Mouse (Mus musculus) adrenal gland, postnatal 25 days (tissue): ENCODE measurements around the gene Lbhd1. TPM values are rescaled to one million over a fixed set of nuclear protein-coding genes. Genes with fewer than 3 reads are reported as not detected.

Experiments
- DNase-seq: peaks from one replicate; pipeline ENCODE4 v3.0.0; 2021; ENCODE audit warnings: mixed read lengths
- total RNA-seq: library from RNA; stranded (reverse); gene quantifications from 2 replicates; pipeline ENCODE4 v1.2.3, GENCODE M21; 2021

Gene Lbhd1
- total RNA-seq, 1 experiment from 2014 or later, result 5.9 TPM

- no peak for DNase-seq
Measured at GRCm38 (mm10) chr19:8911810-8912209, 28.3 kb downstream of the Lbhd1 start.

DNA sequence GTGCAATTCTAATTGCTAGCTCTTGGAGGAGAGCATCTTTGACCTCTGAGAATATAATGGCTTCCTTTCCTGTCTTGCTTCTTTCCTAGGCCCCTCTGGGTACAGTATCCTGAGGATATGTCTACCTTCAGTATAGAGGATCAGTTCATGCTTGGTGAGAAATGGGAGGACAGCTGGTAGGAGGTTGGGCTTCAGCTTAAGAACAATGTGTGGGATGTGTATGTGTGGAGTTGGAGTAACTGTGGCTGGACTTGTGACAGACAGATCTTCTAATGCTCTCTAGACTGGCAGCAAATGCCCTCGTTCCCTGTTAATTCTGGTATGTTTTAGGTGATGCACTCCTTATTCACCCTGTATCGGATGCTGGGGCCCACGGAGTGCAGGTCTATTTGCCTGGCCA is 30.7 kb downstream of the Lbhd1 start:
- no peak for DNase-seq

DNA sequence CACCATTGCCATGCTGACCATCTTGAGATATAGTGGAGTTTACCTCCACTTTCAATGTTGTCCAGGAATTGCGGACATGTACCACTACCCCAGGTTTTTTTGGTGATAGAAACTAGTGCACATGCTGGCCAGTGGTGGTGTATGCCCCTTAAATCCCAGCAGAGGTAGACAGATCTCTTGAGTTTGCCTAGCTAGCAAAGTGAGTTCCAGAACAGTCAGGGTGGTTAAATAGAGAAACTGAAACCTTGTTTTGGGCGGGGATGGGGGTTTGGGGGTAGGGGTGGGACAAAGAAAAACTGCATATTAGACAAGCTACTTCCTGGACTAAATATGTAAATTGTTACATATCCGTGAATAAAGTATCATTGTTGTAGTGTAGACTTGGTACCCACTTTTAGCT is 35.5 kb downstream of the Lbhd1 start:
- no peak for DNase-seq

DNA sequence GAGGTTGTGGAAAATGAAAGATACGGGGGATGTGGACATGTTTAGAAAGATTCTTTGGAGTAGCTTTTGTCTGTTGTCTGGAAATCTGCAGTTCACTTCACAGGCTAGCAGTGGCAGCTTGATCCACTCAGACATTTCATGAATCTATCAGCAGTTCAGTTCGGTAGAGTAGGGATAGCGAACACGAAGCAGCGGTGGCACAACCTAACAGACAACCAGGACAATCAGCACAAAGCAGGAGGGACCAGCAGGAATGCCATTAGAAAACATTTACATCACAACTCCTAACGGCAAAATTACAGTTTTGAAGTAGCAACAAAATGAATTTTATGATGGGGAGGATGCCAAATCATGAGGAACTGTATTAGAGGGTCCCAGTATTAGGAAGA is 36.1 kb downstream of the Lbhd1 start:
- no peak for DNase-seq

DNA sequence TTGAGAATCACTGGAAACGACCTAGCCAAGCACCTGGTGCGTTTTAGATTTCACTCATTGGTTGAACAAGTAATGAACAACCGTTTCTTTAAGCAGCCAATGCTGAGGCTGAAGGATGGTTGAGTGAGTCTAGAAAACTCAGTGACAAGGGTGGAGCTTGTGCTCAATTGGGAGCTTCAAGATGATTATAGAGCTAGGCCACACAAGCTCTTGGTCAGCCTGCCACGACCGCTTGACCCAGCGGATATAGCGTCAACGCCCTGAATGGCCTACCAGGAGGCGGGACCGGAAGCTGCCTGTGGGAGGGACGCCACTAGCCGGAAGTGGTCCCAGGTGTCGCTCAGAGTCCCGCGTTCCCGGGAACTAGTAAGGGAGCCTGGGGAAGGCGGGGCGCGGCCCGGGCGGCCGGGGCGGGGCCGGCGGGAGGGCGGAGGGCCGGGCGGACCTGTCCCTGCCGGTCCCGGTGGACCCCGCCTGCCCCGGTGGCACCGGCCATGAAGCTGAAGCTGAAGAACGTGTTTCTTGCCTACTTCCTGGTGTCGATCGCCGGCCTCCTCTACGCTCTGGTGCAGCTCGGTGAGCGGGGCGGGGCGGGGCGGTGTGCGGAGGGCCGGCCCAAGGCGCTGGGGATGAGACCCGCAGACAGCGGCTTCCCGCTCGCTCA is 36.7 kb downstream of the Lbhd1 start, which contains the start of gene B3gat3:
TSS of gene B3gat3 (plus strand) at position 302 of the 664 bp plus-strand sequence.
- peak; percentile 95 for DNase-seq

DNA sequence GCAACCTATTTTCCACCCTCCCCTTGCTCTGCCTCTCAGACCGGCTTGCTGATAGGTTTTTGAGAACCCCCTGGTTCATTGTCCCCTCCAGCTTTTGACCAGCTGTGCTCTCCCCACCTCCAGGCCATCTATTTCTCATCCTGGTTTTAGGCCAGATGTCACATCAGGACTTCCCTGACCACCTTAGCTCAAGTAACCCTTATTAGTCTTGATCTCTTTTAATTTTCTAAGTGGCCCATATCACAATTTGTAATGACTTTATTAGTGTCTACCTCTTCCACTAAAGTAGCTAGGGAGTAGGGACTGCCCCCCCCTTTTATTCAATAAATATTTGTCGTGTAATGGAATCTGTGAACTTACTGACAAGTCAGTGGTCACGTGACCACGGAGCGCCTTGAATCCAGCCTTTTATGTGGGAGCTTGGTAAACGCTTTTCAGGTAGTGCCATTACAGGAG is 37.3 kb downstream of the Lbhd1 start:
- no peak for DNase-seq

GRCm38 (mm10) chr19:8921741-8922140 is 38.2 kb downstream of the Lbhd1 start:
- no peak for DNase-seq

GRCm38 (mm10) chr19:8926766-8927165 is 43.2 kb downstream of the Lbhd1 start:
- no peak for DNase-seq

GRCm38 (mm10) chr19:8927891-8928525 is 44.5 kb downstream of the Lbhd1 start:
- no peak for DNase-seq

DNA sequence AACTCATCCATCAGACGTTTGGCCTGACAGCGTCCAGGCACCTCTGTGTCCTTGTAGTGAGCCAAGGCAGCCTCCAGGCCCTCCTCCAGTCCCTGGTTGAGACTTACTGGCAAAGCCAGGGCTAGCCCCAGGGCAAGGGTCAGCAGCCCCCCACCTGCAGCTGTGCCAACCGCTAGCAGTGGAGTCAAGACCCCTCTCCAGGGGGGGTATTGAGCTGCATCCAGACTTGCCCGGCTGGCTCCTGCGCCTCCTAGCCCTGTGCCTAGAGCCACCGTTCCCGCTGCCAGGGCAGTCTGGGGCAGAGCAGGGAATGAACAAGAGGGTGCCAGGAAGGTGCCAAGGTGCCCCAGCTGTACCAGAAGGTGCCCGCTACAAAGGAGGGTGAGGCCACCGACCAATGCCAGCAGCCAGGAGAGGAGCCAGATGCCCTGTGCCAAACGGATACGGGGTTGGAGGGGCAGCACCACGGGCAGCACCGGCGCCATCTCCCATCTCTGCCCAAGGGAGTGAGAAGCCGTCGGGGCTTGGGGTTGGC is 45.2 kb downstream of the Lbhd1 start:
- DNase-seq, result no peak

DNA sequence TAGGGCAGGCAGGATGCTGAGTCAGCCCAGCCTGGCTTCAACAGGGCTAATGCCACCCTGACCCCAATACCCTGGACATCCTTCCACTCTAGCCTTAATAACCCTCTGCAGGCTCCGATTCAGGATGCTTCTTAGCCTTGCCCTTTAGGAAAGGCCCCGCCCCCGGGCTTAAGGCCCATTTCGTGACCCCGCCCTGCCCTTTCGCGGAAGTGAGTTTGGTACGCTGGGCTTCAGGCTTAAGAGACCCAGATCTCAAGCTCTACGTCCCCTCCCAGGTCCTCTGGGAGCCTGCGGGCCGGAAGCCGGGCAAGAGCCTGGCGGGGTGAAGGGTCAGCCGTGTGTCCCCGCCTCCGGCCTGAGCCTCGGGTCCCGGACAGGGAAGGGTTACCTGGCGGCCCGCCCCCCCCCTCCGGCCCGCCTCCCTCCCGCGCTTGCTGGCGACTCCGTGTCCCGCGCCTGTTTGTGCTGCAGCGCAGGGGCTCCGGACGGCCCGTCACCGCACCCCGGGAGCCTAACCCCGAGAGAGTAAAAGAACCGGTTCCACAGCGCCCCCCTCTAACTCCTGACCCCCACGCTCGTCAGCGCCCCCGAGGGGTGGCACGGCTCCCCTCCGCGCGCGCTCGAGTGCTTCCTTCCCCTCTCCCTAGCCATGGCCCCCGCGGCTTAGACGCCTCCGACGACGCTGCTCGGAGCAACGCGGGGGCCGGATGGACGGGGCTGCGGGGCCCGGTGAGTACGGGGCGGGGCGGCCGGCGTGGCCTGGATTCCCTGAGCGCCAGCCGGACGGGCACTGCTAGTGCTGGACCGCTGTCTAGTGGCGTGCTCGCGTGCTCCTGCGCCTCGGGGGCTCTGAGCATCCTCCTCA is 45.9 kb downstream of the Lbhd1 start, which contains the start of the genes Rom1 and Eml3:
TSS of gene Rom1 (minus strand) at position 133 of the 865 bp plus-strand sequence.
TSS of gene Eml3 (plus strand) at position 329 of the 865 bp plus-strand sequence.
- DNase-seq, result peak; percentile 90

- no peak for DNase-seq
Measured at GRCm38 (mm10) chr19:8930117-8930516, 46.6 kb downstream of the Lbhd1 start.

DNA sequence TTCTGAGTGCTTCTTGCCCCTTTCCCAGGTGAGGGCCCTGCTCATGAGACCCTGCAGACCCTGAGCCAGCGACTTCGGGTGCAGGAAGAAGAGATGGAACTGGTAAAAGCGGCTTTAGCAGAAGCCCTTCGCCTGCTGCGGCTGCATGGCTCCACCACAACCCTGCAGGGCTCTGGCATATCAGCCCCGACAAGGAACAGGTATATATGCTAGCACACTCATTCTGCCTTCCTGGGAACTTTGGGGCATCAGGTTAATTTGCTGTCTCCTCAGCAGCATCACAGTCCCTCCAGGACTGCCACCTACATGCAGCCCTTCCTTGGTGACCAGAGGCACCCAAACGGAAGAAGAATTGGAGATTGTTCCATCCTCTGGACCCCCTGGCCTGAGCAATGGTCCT is 47.2 kb downstream of the Lbhd1 start:
- no peak for DNase-seq

DNA sequence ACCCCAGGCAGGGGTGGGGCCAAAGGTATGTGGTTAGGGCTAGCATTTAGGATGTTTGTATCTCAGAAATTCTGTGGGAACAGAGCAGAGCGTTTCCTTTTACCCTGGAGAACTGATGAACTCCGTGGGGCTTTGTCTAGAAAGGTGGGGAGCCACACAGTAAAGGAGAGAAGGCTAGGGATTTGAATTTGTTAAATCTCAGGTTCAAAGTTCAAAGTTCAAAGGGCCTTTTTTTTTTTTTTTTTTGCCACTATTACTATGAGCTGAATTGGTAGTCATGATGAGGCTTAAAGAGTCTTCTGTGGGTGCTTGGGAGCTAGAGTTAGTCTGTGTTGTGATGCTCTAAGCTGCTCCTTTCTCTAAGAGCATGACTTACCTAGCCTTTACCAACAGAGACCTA is 53.2 kb downstream of the Lbhd1 start:
- no peak for DNase-seq

GRCm38 (mm10) chr19:8940526-8941133 is 57.1 kb downstream of the Lbhd1 start:
- DNase-seq, result no peak

DNA sequence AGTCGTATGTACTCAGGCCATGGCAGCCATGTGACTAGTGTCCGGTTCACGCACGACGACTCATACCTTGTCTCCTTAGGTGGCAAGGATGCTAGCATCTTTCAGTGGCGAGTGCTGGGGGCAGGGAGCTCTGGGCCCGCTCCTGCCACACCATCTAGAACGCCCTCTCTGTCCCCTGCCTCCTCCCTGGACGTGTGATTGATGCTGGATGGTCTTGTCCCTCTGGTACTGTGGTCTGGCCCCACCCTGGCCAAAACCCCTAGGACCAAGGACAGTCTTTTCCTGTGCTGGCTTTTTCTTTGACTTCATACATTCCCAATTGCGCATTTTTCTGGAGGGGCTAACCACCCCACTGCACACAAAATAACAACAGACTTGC is 57.6 kb downstream of the Lbhd1 start:
- DNase-seq, result no peak

DNA sequence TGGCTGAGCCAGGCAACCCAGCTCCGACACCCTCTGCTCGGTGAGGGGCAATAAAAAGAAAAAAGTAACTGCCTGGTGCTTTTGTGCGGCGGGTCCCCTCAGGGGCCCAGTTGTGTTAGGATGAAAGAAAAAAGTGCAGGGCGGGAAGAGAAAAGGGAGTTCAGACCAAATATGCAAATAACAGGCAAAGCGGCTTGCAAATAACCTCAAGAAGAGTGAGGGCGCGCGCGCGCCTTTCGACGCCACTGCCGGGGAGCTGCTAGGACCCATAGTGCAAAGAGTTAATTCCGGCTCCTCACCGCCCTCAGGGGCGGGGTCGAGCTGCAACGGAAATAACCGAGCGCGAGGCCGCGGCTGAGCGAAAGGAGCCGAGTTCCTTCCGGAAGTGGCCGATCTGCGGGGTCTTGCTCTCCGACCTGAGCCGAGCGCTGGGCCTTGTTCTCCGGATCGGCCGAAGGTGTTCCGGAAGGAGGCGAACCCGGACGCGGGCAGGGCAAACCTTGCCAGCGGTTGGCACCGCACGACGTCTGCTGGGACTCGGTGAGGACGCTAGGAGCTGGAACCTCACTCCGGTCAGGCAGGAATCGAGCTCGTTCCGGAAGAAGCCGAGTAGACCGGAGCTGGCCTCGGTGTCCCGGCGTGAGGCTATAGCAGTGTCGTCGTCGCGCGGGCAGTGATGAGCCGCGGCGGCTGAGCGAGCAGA is 58.1 kb downstream of the Lbhd1 start, which contains the start of gene Mta2:
TSS of gene Mta2 (plus strand) at position 361 of the 703 bp plus-strand sequence.
- DNase-seq, result peak; percentile 98
